Mouse (Mus musculus) lung, postnatal 14 days (tissue): Measurements from ENCODE around the gene Ntrk2.
"Not testable (repeated sequence)": the region's sequence is repeated elsewhere in the genome, so short reads cannot be mapped to it uniquely, and the experiment has no call there.

Experiments used
- DNase-seq: peaks from one replicate; pipeline ENCODE4 v3.0.0; 2021

Gene Ntrk2

GRCm38 (mm10) chr13:59056859-59057258, 250.5 kb downstream of the Ntrk2 start:
- DNase-seq = no peak

GRCm38 (mm10) chr13:59057886-59058285, 251.5 kb downstream of the Ntrk2 start:
- no peak for DNase-seq

GRCm38 (mm10) chr13:59059118-59059517, 252.7 kb downstream of the Ntrk2 start:
- DNase-seq = no peak

GRCm38 (mm10) chr13:59065677-59066076, 259.3 kb downstream of the Ntrk2 start:
- DNase-seq = no peak

- DNase-seq = peak; percentile 84
These were observed 267.4 kb downstream of the Ntrk2 start for GRCm38 (mm10) chr13:59073635-59074256.

- no peak for DNase-seq
These were observed 270.1 kb downstream of the Ntrk2 start for GRCm38 (mm10) chr13:59076489-59076888.

GRCm38 (mm10) chr13:59079761-59080461, 273.5 kb downstream of the Ntrk2 start:
- no peak for DNase-seq

GRCm38 (mm10) chr13:59080468-59080867, 274.1 kb downstream of the Ntrk2 start:
- DNase-seq = no peak

- DNase-seq = no peak
These were observed 282.6 kb downstream of the Ntrk2 start for GRCm38 (mm10) chr13:59089016-59089415.

GRCm38 (mm10) chr13:59091138-59091971, 285.0 kb downstream of the Ntrk2 start:
- no peak for DNase-seq

GRCm38 (mm10) chr13:59092045-59092857, 285.9 kb downstream of the Ntrk2 start:
- no peak for DNase-seq

- DNase-seq = no peak
These were observed 286.4 kb downstream of the Ntrk2 start for GRCm38 (mm10) chr13:59092858-59093154.

- no peak for DNase-seq
These were observed 288.4 kb downstream of the Ntrk2 start for GRCm38 (mm10) chr13:59094722-59095121.

- no peak for DNase-seq
These were observed 289.5 kb downstream of the Ntrk2 start for GRCm38 (mm10) chr13:59095811-59096391.

GRCm38 (mm10) chr13:59100086-59100485, 293.7 kb downstream of the Ntrk2 start:
- no peak for DNase-seq

- DNase-seq = not testable (repeated sequence)
These were observed 301.4 kb downstream of the Ntrk2 start for GRCm38 (mm10) chr13:59107791-59108190.

- DNase-seq = no peak
These were observed 303.7 kb downstream of the Ntrk2 start for GRCm38 (mm10) chr13:59110107-59110506.

- no peak for DNase-seq
These were observed 308.3 kb downstream of the Ntrk2 start for GRCm38 (mm10) chr13:59114684-59115083.

- no peak for DNase-seq
These were observed 309.2 kb downstream of the Ntrk2 start for GRCm38 (mm10) chr13:59115551-59115950.

- DNase-seq = no peak
These were observed 310.9 kb downstream of the Ntrk2 start for GRCm38 (mm10) chr13:59117233-59117632.

GRCm38 (mm10) chr13:59119596-59120394, 313.4 kb downstream of the Ntrk2 start:
- DNase-seq = no peak
